Mouse (Mus musculus) myocyte (in vitro differentiated cells): Measurements from ENCODE around the gene Ccdc126.

ENCODE experiments used
- MYOD1 ChIP-seq, 3 experiments: IDR thresholded peaks; one replicate each; pipeline ENCODE4 v1.6.1; 2011; ENCODE audit warnings: control low read depth in 2 of 3, low read depth in 2 of 3, mild to moderate bottlenecking in 2 of 3, moderate library complexity in 1 of 3; ENCODE audit not compliant: insufficient read length in 2 of 3, control insufficient read depth in 1 of 3
- MYOG ChIP-seq, 3 experiments: IDR thresholded peaks; one replicate each; pipeline ENCODE4 v1.6.1; 2011; ENCODE audit warnings: control low read depth in 2 of 3, low read depth in 2 of 3, mild to moderate bottlenecking in 2 of 3; ENCODE audit not compliant: insufficient read length in 2 of 3, control insufficient read depth in 1 of 3, insufficient read depth in 1 of 3
- POLR2A ChIP-seq: IDR thresholded peaks from one replicate; pipeline ENCODE4 v1.6.1; 2011; ENCODE audit warnings: low read depth, mild to moderate bottlenecking, control low read depth, moderate library complexity; ENCODE audit not compliant: insufficient read length
- POLR2AphosphoS2 ChIP-seq: IDR thresholded peaks from one replicate; pipeline ENCODE4 v1.6.1; 2011; ENCODE audit warnings: low read depth, control low read depth; ENCODE audit not compliant: insufficient read length
- USF1 ChIP-seq: IDR thresholded peaks from one replicate; pipeline ENCODE4 v1.6.1; 2011; ENCODE audit warnings: low read depth, mild to moderate bottlenecking, control low read depth, moderate library complexity

GRCm38 (mm10) chr6:49355171-49355570 lies 36.1 kb downstream of the Ccdc126 start:
- TF ChIP-seq POLR2A (no peak), MYOD1 (IDR thresholded peaks at IDR 0.05; ENCODE audit: control insufficient read depth in 1 of 3, insufficient read length in 2 of 3, low read depth in 2 of 3) (no peak), POLR2AphosphoS2 (no peak), USF1 (no peak), MYOG (IDR thresholded peaks at IDR 0.05; ENCODE audit: control insufficient read depth in 1 of 3, insufficient read depth in 1 of 3, insufficient read length in 2 of 3, low read depth in 2 of 3) (no peak)
